Mouse (Mus musculus) myocyte (in vitro differentiated cells): Measurements from ENCODE around the gene BC048403. TPM values are rescaled to one million over a fixed set of nuclear protein-coding genes. Genes with fewer than 3 reads are reported as not detected.
A peak's percentile ranks its signal among the peaks of the same experiment; 100 is the strongest.

ENCODE experiments used
- H3K27me3 ChIP-seq: one replicate; pipeline ENCODE4 v1.6.1; 2011; ENCODE audit not compliant: control insufficient read depth, insufficient read depth, insufficient read length
- H3K36me3 ChIP-seq: one replicate; pipeline ENCODE4 v1.6.1; 2011; ENCODE audit not compliant: control insufficient read depth, insufficient read depth
- H3K4me2 ChIP-seq: one replicate; pipeline ENCODE4 v1.6.1; 2011; ENCODE audit warnings: low read depth, control low read depth
- H3K4me3 ChIP-seq: one replicate; pipeline ENCODE4 v1.5.1; 2011; ENCODE audit warnings: mild to moderate bottlenecking, control low read depth, moderate library complexity
- H3K79me2 ChIP-seq: one replicate; pipeline ENCODE4 v1.6.1; 2011; ENCODE audit not compliant: control insufficient read depth, insufficient read depth
- H3ac ChIP-seq: one replicate; pipeline ENCODE4 v1.6.1; 2011; ENCODE audit not compliant: control insufficient read depth, insufficient read length
- CEBPB ChIP-seq: IDR thresholded peaks from 2 replicates; pipeline ENCODE4 v1.6.1; 2011; ENCODE audit warnings: mild to moderate bottlenecking, moderate library complexity; ENCODE audit not compliant: poor library complexity, insufficient read depth, severe bottlenecking
- E2F4 ChIP-seq: IDR thresholded peaks from one replicate; pipeline ENCODE4 v1.6.1; 2011; ENCODE audit warnings: mild to moderate bottlenecking, control low read depth, moderate library complexity; ENCODE audit not compliant: insufficient read depth
- MAX ChIP-seq: IDR thresholded peaks from one replicate; pipeline ENCODE4 v1.6.1; 2011; ENCODE audit warnings: low read depth, mild to moderate bottlenecking, control low read depth
- MYOD1 ChIP-seq, 3 experiments: IDR thresholded peaks; one replicate each; pipeline ENCODE4 v1.6.1; 2011; ENCODE audit warnings: control low read depth in 2 of 3, low read depth in 2 of 3, mild to moderate bottlenecking in 2 of 3, moderate library complexity in 1 of 3; ENCODE audit not compliant: insufficient read length in 2 of 3, control insufficient read depth in 1 of 3
- MYOG ChIP-seq, 3 experiments: IDR thresholded peaks; one replicate each; pipeline ENCODE4 v1.6.1; 2011; ENCODE audit warnings: control low read depth in 2 of 3, low read depth in 2 of 3, mild to moderate bottlenecking in 2 of 3; ENCODE audit not compliant: insufficient read length in 2 of 3, control insufficient read depth in 1 of 3, insufficient read depth in 1 of 3
- POLR2AphosphoS2 ChIP-seq: IDR thresholded peaks from one replicate; pipeline ENCODE4 v1.6.1; 2011; ENCODE audit warnings: low read depth, control low read depth; ENCODE audit not compliant: insufficient read length
- REST ChIP-seq: IDR thresholded peaks from one replicate; pipeline ENCODE4 v1.6.1; 2011; ENCODE audit warnings: mild to moderate bottlenecking, control low read depth, moderate library complexity; ENCODE audit not compliant: insufficient read depth, insufficient read length
- SRF ChIP-seq: IDR thresholded peaks from one replicate; pipeline ENCODE4 v1.6.1; 2011; ENCODE audit warnings: low read depth; ENCODE audit not compliant: control insufficient read depth, insufficient read length
- TCF12 ChIP-seq: IDR thresholded peaks from one replicate; pipeline ENCODE4 v1.6.1; 2011; ENCODE audit warnings: mild to moderate bottlenecking, control low read depth; ENCODE audit not compliant: poor library complexity, insufficient read depth, severe bottlenecking
- TCF3 ChIP-seq: IDR thresholded peaks from one replicate; pipeline ENCODE4 v1.6.1; 2011; ENCODE audit warnings: low read depth, control low read depth; ENCODE audit not compliant: insufficient read length
- USF1 ChIP-seq: IDR thresholded peaks from one replicate; pipeline ENCODE4 v1.6.1; 2011; ENCODE audit warnings: low read depth, mild to moderate bottlenecking, control low read depth, moderate library complexity
- polyA plus RNA-seq: library from polyadenylated mRNA; unstranded; fragments of >200 nt; fragmentation: generic; extraction: Trizol; gene quantifications from one replicate; pipeline ENCODE4 v1.2.1, GENCODE M21; 2012; ENCODE audit warnings: missing spikeins

Gene BC048403
- polyA plus RNA-seq, 1 experiment, result 2.8 TPM

DNA sequence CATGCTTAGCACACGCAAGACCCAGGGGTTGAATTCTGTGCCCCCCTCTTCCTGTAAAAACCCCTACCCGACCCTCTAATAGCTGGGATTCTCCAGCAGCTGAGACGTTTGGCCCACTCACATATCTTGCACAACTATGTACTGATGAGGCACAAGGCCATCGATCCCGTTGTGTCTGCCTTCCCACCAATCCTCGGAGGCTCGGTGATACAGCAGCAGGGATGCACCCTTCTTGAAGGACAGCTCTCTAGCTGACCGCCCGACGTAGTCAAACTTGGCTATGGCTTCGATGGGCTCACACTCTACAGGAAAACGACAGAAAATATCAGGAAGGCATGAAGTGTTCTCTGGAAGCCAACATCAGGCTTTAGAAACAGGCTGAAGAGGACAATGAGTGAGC, 54.7 kb downstream of the BC048403 start:
- Histone ChIP-seq H3K4me2 (no peak overlapping the region), H3K4me3 (no peak overlapping the region)

DNA sequence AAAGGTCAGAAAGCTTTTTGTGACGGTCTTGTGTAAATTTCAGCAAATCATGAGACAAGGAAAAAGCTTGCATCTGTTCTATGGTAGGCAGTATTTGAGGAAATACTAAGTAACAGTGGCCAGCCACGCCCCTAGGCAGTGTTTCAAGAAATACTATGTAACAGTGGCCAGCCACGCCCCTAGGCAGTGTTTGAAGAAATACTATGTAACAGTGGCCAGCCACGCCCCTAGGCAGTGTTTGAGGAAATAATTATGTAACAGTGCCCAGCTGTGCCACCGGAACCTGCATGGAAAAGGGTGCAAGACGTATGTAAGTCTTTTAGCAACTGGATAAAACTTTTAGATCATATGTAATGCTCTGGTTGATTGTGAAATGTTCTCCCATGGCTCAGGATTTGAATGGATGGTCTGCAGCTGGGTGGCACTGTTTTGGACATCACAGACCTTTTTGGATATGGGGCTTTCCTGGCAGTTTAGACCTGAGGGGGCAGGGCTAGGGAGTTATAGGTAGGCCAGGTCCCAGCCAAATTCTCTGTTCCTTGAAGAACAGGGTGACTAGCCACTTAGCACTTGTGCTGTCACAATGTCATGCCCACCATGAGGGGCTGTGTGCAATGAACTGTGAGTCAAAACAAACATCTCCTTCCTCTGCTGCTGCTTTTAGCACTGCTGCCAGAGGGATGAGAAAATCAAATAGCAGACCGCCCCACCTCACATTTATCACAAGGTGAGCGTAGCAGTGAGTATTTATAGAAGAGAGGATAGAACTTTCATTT, 56.5 kb downstream of the BC048403 start:
- TF ChIP-seq CEBPB (peak; percentile 21; the same call in 1 of the 2 replicates), MYOG (IDR thresholded peaks at IDR 0.05; ENCODE audit: control insufficient read depth in 1 of 3, insufficient read depth in 1 of 3, insufficient read length in 2 of 3, low read depth in 2 of 3) (no peak)
- Histone ChIP-seq H3ac (no peak overlapping the region), H3K27me3 (no peaks in the 10 kb centered on the region), H3K36me3 (no peaks in the 10 kb centered on the region), H3K4me2 (peak overlapping the region; percentile 13), H3K79me2 (no peaks in the 10 kb centered on the region), H3K4me3 (no peak overlapping the region)

More for the DNA sequence above, 54.7 kb downstream of the BC048403 start:
- Histone ChIP-seq H3ac (no peak overlapping the region), H3K27me3 (no peaks in the 10 kb centered on the region), H3K79me2 (no peaks in the 10 kb centered on the region), H3K36me3 (no peaks in the 10 kb centered on the region)
- no peak for TF ChIP-seq E2F4
- no peak for TF ChIP-seq MAX
- no peak for TF ChIP-seq MYOD1 (IDR thresholded peaks at IDR 0.05; ENCODE audit: control insufficient read depth in 1 of 3, insufficient read length in 2 of 3, low read depth in 2 of 3)
- no peak for TF ChIP-seq CEBPB
- TF ChIP-seq USF1, result no peak
- TF ChIP-seq TCF3, result no peak
- TF ChIP-seq SRF, result no peak
- TF ChIP-seq TCF12, result no peak
- TF ChIP-seq POLR2AphosphoS2, result no peak
- TF ChIP-seq MYOG (IDR thresholded peaks at IDR 0.05; ENCODE audit: control insufficient read depth in 1 of 3, insufficient read depth in 1 of 3, insufficient read length in 2 of 3, low read depth in 2 of 3), result no peak

DNA sequence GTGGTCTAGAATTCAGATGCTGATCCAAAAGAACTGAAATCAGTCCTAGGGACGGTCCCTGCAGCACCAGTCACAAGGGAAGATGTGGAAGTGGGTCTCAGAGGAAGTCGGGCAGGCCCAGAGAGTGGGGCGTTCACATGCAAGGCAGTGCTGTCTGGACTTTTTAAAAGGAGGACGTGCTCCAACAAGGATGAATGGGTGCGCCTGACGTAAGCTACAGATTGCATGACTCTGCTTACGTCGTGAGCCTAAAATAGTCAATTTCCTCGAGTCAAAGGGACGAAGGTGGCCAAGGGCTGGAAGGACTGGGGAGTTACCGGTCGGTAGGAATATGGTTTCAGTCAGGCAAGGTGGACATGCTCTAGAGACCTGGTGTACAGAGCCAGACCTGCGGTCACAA, 60.3 kb downstream of the BC048403 start:
- Histone ChIP-seq H3K4me2 (no peak overlapping the region), H3K27me3 (no peaks in the 10 kb centered on the region), H3ac (no peak overlapping the region), H3K4me3 (no peak overlapping the region), H3K79me2 (no peaks in the 10 kb centered on the region), H3K36me3 (no peaks in the 10 kb centered on the region)
- TF ChIP-seq TCF3 (no peak), SRF (no peak), REST (no peak), CEBPB (no peak), USF1 (no peak), MYOD1 (IDR thresholded peaks at IDR 0.05; ENCODE audit: control insufficient read depth in 1 of 3, insufficient read length in 2 of 3, low read depth in 2 of 3) (no peak), MAX (no peak), MYOG (IDR thresholded peaks at IDR 0.05; ENCODE audit: control insufficient read depth in 1 of 3, insufficient read depth in 1 of 3, insufficient read length in 2 of 3, low read depth in 2 of 3) (no peak), E2F4 (no peak)

Other genes with a start within 250 kb of the BC048403 start
- 9.0 TPM for gene Tbk1, start 153.2 kb upstream of the BC048403 start, polyA plus RNA-seq
- gene Xpot, start 113.6 kb upstream of the BC048403 start, polyA plus RNA-seq, result 78.6 TPM
- not detected for gene D930020B18Rik, start 98.3 kb upstream of the BC048403 start, polyA plus RNA-seq